8 mouse cellular contexts compared by ENCODE assay signal in genomic region chr7:141167901-141168517, GRCm38 (mm10). TPM values are rescaled to one million over a fixed set of nuclear protein-coding genes. Genes with fewer than 3 reads are reported as not detected.
A peak's percentile ranks its signal among the peaks of the same experiment; 100 is the strongest.
DNase-seq lines count a peak whose midpoint lies in the region; ATAC-seq lines count a peak whose summit lies in the region.

No protein-coding gene starts in this region.

- ATAC-seq in intestine, embryonic 16.5 days: peak; percentile 10
- peak; percentile 6; the same call in 1 of the 2 replicates for ATAC-seq in lung, embryonic 15.5 days (ENCODE audit: borderline replicate concordance, extremely low read depth, low FRiP score, low TSS enrichment)
- ATAC-seq in activated CD4-positive, CD25-positive, alpha-beta regulatory T cell, adult 4 months: no peak

- peak; percentile 97 for DNase-seq in heart, adult 11 months
- DNase-seq in heart, postnatal 25 days (ENCODE audit: low spot score): no peak
- peak; percentile 79 to 83 for DNase-seq in adrenal gland, postnatal 36 days
- peak; percentile 28 for DNase-seq in gastrocnemius, adult 18-20 months (ENCODE audit: low spot score)
- peak; percentile 59 for DNase-seq in ovary, postnatal 36 days (ENCODE audit: low spot score)

- 9% methylated on average over 7 of the region's 7 CpGs for WGBS in intestine, embryonic 16.5 days
- 9% methylated on average over 7 of the region's 7 CpGs for WGBS in lung, embryonic 15.5 days

- H3K9me3 ChIP-seq in intestine, embryonic 16.5 days (ENCODE audit: control insufficient read depth, low read length): no peaks in the 10 kb centered on the region
- no peaks in the 10 kb centered on the region for H3K9me3 ChIP-seq in lung, embryonic 15.5 days

- H3K4me1 ChIP-seq in intestine, embryonic 16.5 days (ENCODE audit: control insufficient read depth, insufficient read depth, low read length): peaks cover 30% of the 10 kb centered on the region
- peaks cover 29% of the 10 kb centered on the region for H3K4me1 ChIP-seq in lung, embryonic 15.5 days

- peak overlapping the region; percentile 72 for H3K4me2 ChIP-seq in intestine, embryonic 16.5 days (ENCODE audit: low read depth, low read length)
- peak overlapping the region; percentile 69 for H3K4me2 ChIP-seq in lung, embryonic 15.5 days

- H3K27ac ChIP-seq in intestine, embryonic 16.5 days (ENCODE audit: low read length): peak overlapping the region; percentile 80
- H3K27ac ChIP-seq in lung, embryonic 15.5 days: peak overlapping the region; percentile 85

- intact Hi-C loops in heart, postnatal 25 days (cut with DNase I): loop anchor here (2.0 kb wide), 1 partner anchor 45 kb away; the partner anchor contains the start of gene Ptdss2

- peaks cover 10% of the 10 kb centered on the region for H3K36me3 ChIP-seq in intestine, embryonic 16.5 days (ENCODE audit: control insufficient read depth, insufficient read depth, low read length)
- peaks cover 23% of the 10 kb centered on the region for H3K36me3 ChIP-seq in lung, embryonic 15.5 days

- H3K27me3 ChIP-seq in intestine, embryonic 16.5 days (replicated peaks; ENCODE audit: control insufficient read depth, insufficient read depth, low read length): no peaks in the 10 kb centered on the region
- no peaks in the 10 kb centered on the region for H3K27me3 ChIP-seq in lung, embryonic 15.5 days

- H3K4me3 ChIP-seq in intestine, embryonic 16.5 days (ENCODE audit: low read length): peak overlapping the region; percentile 61
- H3K4me3 ChIP-seq in lung, embryonic 15.5 days: peak overlapping the region; percentile 54

- peak overlapping the region; percentile 81 for H3K9ac ChIP-seq in intestine, embryonic 16.5 days (ENCODE audit: low read depth, low read length)
- H3K9ac ChIP-seq in lung, embryonic 15.5 days: peak overlapping the region; percentile 67

RNA-seq across cellular contexts. Expression of gene Rnh1, which starts 4.6 kb away (rescaled TPM):
- total RNA-seq in heart, postnatal 25 days (2021): 10 to 100 TPM; 65.7 to 69.9 TPM
- total RNA-seq in adrenal gland, postnatal 36 days (2021): 100 to 1,000 TPM; 265 to 371 TPM
- total RNA-seq in gastrocnemius, adult 18-20 months (2021): 10 to 100 TPM; 49.3 to 52.9 TPM
- polyA plus RNA-seq in intestine, embryonic 16.5 days (2015; fragmentation: Nextera tagmentation; extraction: Ambion mirVana): 159 and 160 TPM in 2 replicates
- 143 and 152 TPM in 2 replicates for polyA plus RNA-seq in lung, embryonic 15.5 days (2015; fragmentation: Nextera tagmentation; extraction: Ambion mirVana)
- polyA plus RNA-seq in activated CD4-positive, CD25-positive, alpha-beta regulatory T cell, adult 4 months (2017; shearing (Covaris generic)): 100 to 1,000 TPM; 117 to 127 TPM

RNA-seq across cellular contexts. Expression of gene Hras, which starts 25.8 kb away (rescaled TPM):
- total RNA-seq in heart, postnatal 25 days (2021): 100 to 1,000 TPM; 106 to 112 TPM
- total RNA-seq in adrenal gland, postnatal 36 days (2021): 10 to 100 TPM; 89.1 to 93.9 TPM
- total RNA-seq in gastrocnemius, adult 18-20 months (2021): 100 to 1,000 TPM; 109 to 117 TPM
- 21.9 and 47.0 TPM in 2 replicates for polyA plus RNA-seq in intestine, embryonic 16.5 days (2015; fragmentation: Nextera tagmentation; extraction: Ambion mirVana)
- polyA plus RNA-seq in lung, embryonic 15.5 days (2015; fragmentation: Nextera tagmentation; extraction: Ambion mirVana): 99.9 and 102 TPM in 2 replicates
- 1 to 10 TPM; 1.7 to 4.7 TPM for polyA plus RNA-seq in activated CD4-positive, CD25-positive, alpha-beta regulatory T cell, adult 4 months (2017; shearing (Covaris generic))

RNA-seq across cellular contexts. Expression of gene Lrrc56, which starts 25.9 kb away (rescaled TPM):
- total RNA-seq in heart, postnatal 25 days (2021): 1 to 10 TPM; 3.2 to 4.7 TPM
- 1 to 10 TPM; 4.7 to 8.8 TPM for total RNA-seq in adrenal gland, postnatal 36 days (2021)
- total RNA-seq in gastrocnemius, adult 18-20 months (2021): 1 to 10 TPM; 1.6 to 1.7 TPM
- 5.3 and 6.5 TPM in 2 replicates for polyA plus RNA-seq in intestine, embryonic 16.5 days (2015; fragmentation: Nextera tagmentation; extraction: Ambion mirVana)
- polyA plus RNA-seq in lung, embryonic 15.5 days (2015; fragmentation: Nextera tagmentation; extraction: Ambion mirVana): 5.8 and 6.9 TPM in 2 replicates
- polyA plus RNA-seq in activated CD4-positive, CD25-positive, alpha-beta regulatory T cell, adult 4 months (2017; shearing (Covaris generic)): 1 to 10 TPM; 1.4 to 1.9 TPM

RNA-seq across cellular contexts. Expression of gene Ptdss2, which starts 45.8 kb away (rescaled TPM):
- total RNA-seq in heart, postnatal 25 days (2021): 10 to 100 TPM; 32.1 to 33.4 TPM
- 10 to 100 TPM; 41.8 to 42.9 TPM for total RNA-seq in adrenal gland, postnatal 36 days (2021)
- 10 to 100 TPM; 20.2 to 21.1 TPM for total RNA-seq in gastrocnemius, adult 18-20 months (2021)
- polyA plus RNA-seq in intestine, embryonic 16.5 days (2015; fragmentation: Nextera tagmentation; extraction: Ambion mirVana): 59.0 and 60.3 TPM in 2 replicates
- 70.1 and 70.6 TPM in 2 replicates for polyA plus RNA-seq in lung, embryonic 15.5 days (2015; fragmentation: Nextera tagmentation; extraction: Ambion mirVana)
- polyA plus RNA-seq in activated CD4-positive, CD25-positive, alpha-beta regulatory T cell, adult 4 months (2017; shearing (Covaris generic)): 1 to 10 TPM; 5.2 to 5.3 TPM

RNA-seq across cellular contexts. Expression of gene Lmntd2, which starts 45.9 kb away (rescaled TPM):
- not detected for total RNA-seq in heart, postnatal 25 days (2021)
- under 1 TPM; 0.13 TPM for total RNA-seq in adrenal gland, postnatal 36 days (2021)
- not detected for total RNA-seq in gastrocnemius, adult 18-20 months (2021)
- 4.0 TPM in 2 replicates for polyA plus RNA-seq in intestine, embryonic 16.5 days (2015; fragmentation: Nextera tagmentation; extraction: Ambion mirVana)
- polyA plus RNA-seq in lung, embryonic 15.5 days (2015; fragmentation: Nextera tagmentation; extraction: Ambion mirVana): 1.1 and 1.3 TPM in 2 replicates
- polyA plus RNA-seq in activated CD4-positive, CD25-positive, alpha-beta regulatory T cell, adult 4 months (2017; shearing (Covaris generic)): 1 to 10 TPM; 5.6 to 5.9 TPM
